Mouse (Mus musculus) mouse embryonic stem cell (cell line): ENCODE measurements around the gene Sema4d.

Experiments
- in situ Hi-C, 2 experiments: fragments of 300-500 bp; cut with MboI; formaldehyde crosslinking; loops; 1 replicate in 1 of 2; 3 replicates in 1 of 2; pipeline ENCODE4 v1.14.3; 2019 to 2020; ENCODE audit warnings: low sequenced_read_pairs in 2 of 2, low pct_unique_long_range_greater_than_20kb in 1 of 2, mixed read lengths in 1 of 2; ENCODE audit not compliant: unreplicated experiment in 1 of 2

Sema4d gene

GRCm38 (mm10) chr13:51763019-51763698 lies 30.4 kb downstream of the Sema4d start:
- in situ Hi-C loops, result no loop called here

GRCm38 (mm10) chr13:51761186-51761813 lies 32.2 kb downstream of the Sema4d start:
- in situ Hi-C loops, result no loop called here

GRCm38 (mm10) chr13:51759256-51759987 lies 34.1 kb downstream of the Sema4d start:
- in situ Hi-C loops, result no loop called here

- in situ Hi-C loops, result no loop called here
Observed at GRCm38 (mm10) chr13:51758428-51758827, 35.1 kb downstream of the Sema4d start.

- in situ Hi-C loops, result no loop called here
Observed at GRCm38 (mm10) chr13:51757099-51757498, 36.4 kb downstream of the Sema4d start.

- in situ Hi-C loops, result no loop called here
Observed at GRCm38 (mm10) chr13:51756563-51756962, 37.0 kb downstream of the Sema4d start.

- in situ Hi-C loops, result no loop called here
Observed at GRCm38 (mm10) chr13:51756019-51756418, 37.5 kb downstream of the Sema4d start.

- in situ Hi-C loops, result no loop called here
Observed at GRCm38 (mm10) chr13:51755584-51755983, 38.0 kb downstream of the Sema4d start.

GRCm38 (mm10) chr13:51754559-51755126 lies 38.9 kb downstream of the Sema4d start:
- in situ Hi-C loops, result no loop called here

- in situ Hi-C loops, result no loop called here
Observed at GRCm38 (mm10) chr13:51753802-51754444, 39.6 kb downstream of the Sema4d start.

GRCm38 (mm10) chr13:51753168-51753465 lies 40.4 kb downstream of the Sema4d start:
- in situ Hi-C loops, result no loop called here

- in situ Hi-C loops, result no loop called here
Observed at GRCm38 (mm10) chr13:51752346-51753167, 41.0 kb downstream of the Sema4d start.

GRCm38 (mm10) chr13:51749578-51750345 lies 43.8 kb downstream of the Sema4d start:
- in situ Hi-C loops, result no loop called here

GRCm38 (mm10) chr13:51748009-51748552 lies 45.5 kb downstream of the Sema4d start:
- in situ Hi-C loops, result no loop called here

GRCm38 (mm10) chr13:51747069-51747468 lies 46.5 kb downstream of the Sema4d start:
- in situ Hi-C loops, result no loop called here

- in situ Hi-C loops, result no loop called here
Observed at GRCm38 (mm10) chr13:51745862-51746261, 47.7 kb downstream of the Sema4d start.

GRCm38 (mm10) chr13:51743855-51744254 lies 49.7 kb downstream of the Sema4d start:
- in situ Hi-C loops, result no loop called here
